Mouse (Mus musculus): Measurements from ENCODE around the gene Pilrb2. TPM values are rescaled to one million over a fixed set of nuclear protein-coding genes. Genes with fewer than 3 reads are reported as not detected.

Pilrb2 gene
- polyA plus RNA-seq, 1 experiment from 2014 or later: 0.19 TPM

DNA sequence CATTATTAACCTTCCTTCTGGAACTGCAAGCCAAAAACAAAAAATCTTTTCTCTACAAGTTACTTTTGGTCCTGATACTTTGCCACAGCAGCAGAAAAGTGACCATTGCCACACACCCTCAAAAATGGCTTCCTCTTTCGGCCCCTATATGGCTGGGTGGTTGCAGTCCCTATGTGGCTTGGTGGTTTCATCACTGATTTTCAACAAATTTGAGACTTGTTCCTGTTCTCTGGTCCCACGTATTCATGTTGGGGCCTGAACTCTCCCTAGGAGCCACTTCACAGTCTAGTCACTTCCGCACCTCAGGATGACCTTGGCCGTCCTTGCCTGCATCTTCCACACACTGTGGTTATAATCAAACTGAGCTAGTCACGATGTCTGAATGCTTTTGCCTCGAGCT lies 42.9 kb downstream of the Pilrb2 start:
- no peak for ATAC-seq (ENCODE audit: low FRiP score, low read depth)
- WGBS: 86% methylated on average over 6 of the region's 6 CpGs

DNA sequence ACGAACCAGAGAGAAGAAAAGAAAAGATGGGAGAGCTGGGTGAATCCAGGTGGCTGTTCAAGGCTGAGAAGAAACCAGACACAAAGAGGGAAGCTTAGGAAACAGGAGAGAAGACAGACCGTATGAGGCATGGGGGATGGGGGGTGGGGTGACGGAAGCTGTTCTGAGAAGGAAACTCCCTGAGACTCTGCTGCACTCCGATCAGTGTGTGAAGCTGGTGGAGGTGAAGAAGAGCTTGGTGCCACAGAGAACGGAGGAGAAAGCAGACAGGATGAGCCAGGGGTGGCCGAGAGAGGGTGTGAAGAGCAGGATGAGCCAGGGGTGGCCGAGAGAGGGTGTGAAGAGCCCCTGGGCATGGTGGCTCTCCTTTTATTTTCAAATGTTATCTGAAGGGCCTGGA lies 45.2 kb downstream of the Pilrb2 start:
- Histone ChIP-seq H3K27me3 (no peaks in the 10 kb centered on the region), H3K36me3 (no peaks in the 10 kb centered on the region), H3K27ac (no peak overlapping the region), H3K4me2 (replicated peaks) (no peak overlapping the region), H3K4me3 (no peak overlapping the region), H3K4me1 (no peaks in the 10 kb centered on the region), H3K9me3 (no peaks in the 10 kb centered on the region), H3K9ac (no peak overlapping the region)
- WGBS: 53% methylated on average over 7 of the region's 7 CpGs
- no peak for ATAC-seq (ENCODE audit: low FRiP score, low read depth)

More for the DNA sequence above, 42.9 kb downstream of the Pilrb2 start:
- Histone ChIP-seq H3K27ac (no peak overlapping the region), H3K9me3 (no peaks in the 10 kb centered on the region), H3K4me2 (replicated peaks) (no peak overlapping the region), H3K9ac (no peak overlapping the region), H3K4me3 (no peak overlapping the region), H3K27me3 (no peaks in the 10 kb centered on the region), H3K4me1 (no peaks in the 10 kb centered on the region), H3K36me3 (no peaks in the 10 kb centered on the region)

DNA sequence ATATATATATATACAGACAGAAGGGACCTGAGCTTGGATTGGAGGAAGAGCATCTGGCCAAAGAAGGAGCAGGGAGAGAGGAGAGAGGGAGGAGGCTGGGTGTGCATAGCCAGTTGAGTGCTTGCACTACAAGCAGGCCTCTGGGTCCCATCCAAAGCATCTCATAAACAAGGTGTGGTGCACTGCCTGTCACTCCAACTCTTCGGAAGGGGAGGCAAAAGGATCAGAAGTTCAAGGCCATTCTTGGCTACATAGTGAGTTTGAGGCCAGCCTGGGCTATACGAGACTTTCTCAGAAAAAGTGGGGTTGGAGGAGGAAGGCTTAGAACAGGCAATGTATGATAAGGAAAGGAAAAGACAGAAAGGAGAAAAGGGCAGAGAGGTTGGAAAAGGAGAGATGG lies 45.6 kb downstream of the Pilrb2 start:
- Histone ChIP-seq H3K27ac (no peak overlapping the region), H3K36me3 (no peaks in the 10 kb centered on the region), H3K9me3 (no peaks in the 10 kb centered on the region), H3K4me2 (replicated peaks) (no peak overlapping the region), H3K4me1 (no peaks in the 10 kb centered on the region), H3K4me3 (no peak overlapping the region), H3K9ac (no peak overlapping the region), H3K27me3 (no peaks in the 10 kb centered on the region)
- WGBS: 83% methylated on average over 2 of the region's 2 CpGs
- ATAC-seq (ENCODE audit: low FRiP score, low read depth): no peak

DNA sequence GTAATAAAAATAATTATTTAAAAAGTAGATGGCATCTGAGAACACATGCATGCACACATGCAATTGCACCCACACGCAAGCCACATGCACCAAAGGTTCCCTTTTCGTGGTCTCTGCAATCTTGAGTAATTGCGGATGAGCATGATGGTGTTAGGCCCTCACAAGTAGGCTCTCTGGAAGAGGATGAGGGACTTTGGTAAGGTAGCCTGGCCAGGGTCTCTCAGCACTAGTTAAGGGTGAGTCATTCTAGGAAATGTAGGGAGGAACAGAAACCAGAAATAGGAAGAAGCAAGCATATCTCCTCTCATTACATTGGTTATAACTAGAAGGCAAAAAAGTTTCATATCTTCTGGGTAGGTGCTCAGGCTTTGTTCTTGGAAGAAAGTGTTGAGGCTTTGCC lies 46.6 kb downstream of the Pilrb2 start:
- no peak overlapping the region for H3K27ac ChIP-seq
- no peak overlapping the region for H3K4me3 ChIP-seq
- no peak for ATAC-seq (ENCODE audit: low FRiP score, low read depth)
- H3K9me3 ChIP-seq: no peaks in the 10 kb centered on the region
- H3K4me2 ChIP-seq (replicated peaks): no peak overlapping the region
- H3K36me3 ChIP-seq: no peaks in the 10 kb centered on the region
- H3K9ac ChIP-seq: no peak overlapping the region
- 92% methylated on average over 3 of the region's 3 CpGs for WGBS
- H3K27me3 ChIP-seq: no peaks in the 10 kb centered on the region
- no peaks in the 10 kb centered on the region for H3K4me1 ChIP-seq

DNA sequence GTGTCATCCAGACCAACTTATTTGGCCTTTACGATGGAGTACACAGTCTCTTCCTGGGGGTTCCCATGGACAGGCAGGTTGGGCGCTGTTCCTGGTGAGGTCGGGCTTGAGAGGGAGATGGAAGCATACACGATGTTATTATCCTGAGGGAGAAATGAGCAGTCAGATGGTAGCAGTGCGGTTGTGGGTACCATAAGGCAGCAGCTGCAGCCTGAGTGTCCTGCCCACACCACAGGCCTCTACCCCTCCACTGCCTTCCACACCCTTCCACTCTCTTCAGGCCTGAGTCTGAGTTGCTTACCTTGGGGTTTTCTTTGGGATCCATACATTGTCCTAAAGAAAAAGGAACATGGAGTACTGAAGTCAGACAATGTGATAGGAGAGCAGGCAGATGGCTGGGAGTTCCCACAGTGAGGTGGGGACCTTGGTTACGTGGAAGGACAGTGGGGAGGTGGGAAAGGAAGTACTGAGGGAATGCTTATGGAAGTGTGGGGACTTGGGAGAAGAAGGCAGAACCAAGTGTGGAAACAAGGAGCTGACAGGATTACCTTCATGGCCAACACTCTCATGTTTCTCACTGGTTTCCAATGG lies 48.1 kb downstream of the Pilrb2 start:
- Histone ChIP-seq H3K4me1 (no peaks in the 10 kb centered on the region), H3K27me3 (no peaks in the 10 kb centered on the region), H3K4me3 (no peak overlapping the region), H3K27ac (no peak overlapping the region), H3K4me2 (replicated peaks) (no peak overlapping the region), H3K36me3 (no peaks in the 10 kb centered on the region), H3K9ac (no peak overlapping the region), H3K9me3 (no peaks in the 10 kb centered on the region)
- no peak for ATAC-seq (ENCODE audit: low FRiP score, low read depth)
- 89% methylated on average over 6 of the region's 6 CpGs for WGBS

DNA sequence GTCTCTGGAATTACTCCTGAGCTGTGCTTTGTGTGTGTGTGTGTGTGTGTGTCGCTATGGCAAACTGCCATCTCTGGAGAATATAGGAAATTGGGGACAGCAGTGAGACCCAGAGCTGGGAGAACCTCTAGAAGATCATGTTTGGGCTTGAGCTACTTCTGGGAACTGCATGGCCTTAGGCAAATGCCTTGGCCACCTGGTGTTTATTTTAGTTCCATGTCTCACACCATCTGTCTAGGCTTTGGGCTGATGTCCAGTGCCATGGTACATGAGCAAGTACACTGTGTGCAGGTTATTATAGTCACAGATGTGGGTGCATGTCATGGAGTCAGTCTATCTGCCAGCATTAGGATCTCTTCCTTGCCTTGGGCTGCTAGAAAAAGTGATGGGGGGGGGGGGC lies 49.0 kb downstream of the Pilrb2 start:
- Histone ChIP-seq H3K27me3 (no peaks in the 10 kb centered on the region), H3K36me3 (no peaks in the 10 kb centered on the region), H3K4me1 (no peaks in the 10 kb centered on the region), H3K4me3 (no peak overlapping the region), H3K27ac (no peak overlapping the region), H3K9ac (no peak overlapping the region), H3K9me3 (no peaks in the 10 kb centered on the region), H3K4me2 (replicated peaks) (no peak overlapping the region)
- no peak for ATAC-seq (ENCODE audit: low FRiP score, low read depth)
- WGBS: 63% methylated on average over 1 of the region's 1 CpGs

DNA sequence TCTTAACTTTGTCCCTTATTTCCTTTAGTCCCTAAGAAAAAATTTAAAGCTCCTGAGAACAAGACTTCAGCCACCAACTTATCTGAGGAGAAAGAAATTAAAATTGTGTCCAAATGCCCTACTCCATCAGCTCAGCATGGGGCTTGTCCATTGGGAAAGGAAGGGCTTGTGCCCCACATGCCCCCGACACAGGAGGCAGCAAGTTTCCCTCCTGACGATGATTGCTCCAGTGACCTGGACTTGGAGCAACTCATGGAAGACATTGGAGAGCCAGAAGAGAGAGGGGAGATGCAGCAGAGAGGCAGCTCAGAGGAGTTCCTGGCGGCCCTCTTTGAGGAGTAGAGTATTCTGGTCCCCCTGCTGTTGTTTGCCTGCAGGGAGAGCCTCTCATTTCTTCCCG lies 49.5 kb downstream of the Pilrb2 start:
- ATAC-seq (ENCODE audit: low FRiP score, low read depth): no peak
- H3K4me1 ChIP-seq: no peaks in the 10 kb centered on the region
- no peak overlapping the region for H3K4me2 ChIP-seq (replicated peaks)
- H3K9me3 ChIP-seq: no peaks in the 10 kb centered on the region
- no peak overlapping the region for H3K4me3 ChIP-seq
- H3K36me3 ChIP-seq: no peaks in the 10 kb centered on the region
- H3K9ac ChIP-seq: no peak overlapping the region
- WGBS: 68% methylated on average over 4 of the region's 4 CpGs
- no peaks in the 10 kb centered on the region for H3K27me3 ChIP-seq
- H3K27ac ChIP-seq: no peak overlapping the region

DNA sequence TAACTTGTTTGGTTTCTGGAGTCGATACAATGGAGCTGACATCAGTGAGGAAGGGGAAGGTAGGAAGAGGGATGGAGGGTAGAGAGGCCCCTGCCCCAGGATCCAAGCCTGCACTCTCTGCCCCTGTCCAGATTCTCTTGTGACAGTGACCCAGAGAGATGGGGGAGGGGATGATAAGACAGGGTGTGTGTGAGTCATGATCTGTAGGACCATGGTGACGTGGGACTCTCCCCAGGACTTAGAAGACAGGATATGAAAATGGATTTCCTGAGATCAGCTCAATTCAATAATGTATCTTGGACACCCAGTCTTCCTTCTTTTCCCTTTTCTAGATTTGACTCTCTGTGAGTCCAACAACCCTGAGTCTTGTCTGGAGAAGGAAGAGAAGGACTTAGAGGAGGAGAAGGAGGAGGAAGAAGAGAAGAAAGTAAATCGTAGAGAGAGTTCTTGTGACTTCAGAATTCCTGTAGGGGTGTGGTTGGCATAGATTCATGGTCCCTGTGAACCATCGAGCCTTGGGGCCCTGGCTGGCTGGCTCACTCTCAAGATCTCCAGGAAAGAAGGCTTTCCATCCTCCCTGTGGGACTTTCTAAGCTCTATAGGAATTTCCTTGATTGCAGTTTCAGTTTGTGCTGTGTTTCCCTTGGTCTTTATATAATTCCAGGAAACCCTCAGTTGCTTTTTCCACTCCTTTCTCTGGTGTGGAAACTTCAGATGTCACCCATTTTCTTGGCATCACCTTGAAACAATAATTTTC lies 54.0 kb downstream of the Pilrb2 start:
- Histone ChIP-seq H3K27me3 (no peaks in the 10 kb centered on the region), H3K4me1 (no peaks in the 10 kb centered on the region), H3K9me3 (no peaks in the 10 kb centered on the region), H3K4me3 (no peak overlapping the region), H3K9ac (no peak overlapping the region), H3K36me3 (no peaks in the 10 kb centered on the region), H3K4me2 (replicated peaks) (no peak overlapping the region), H3K27ac (no peak overlapping the region)
- 71% methylated on average over 4 of the region's 4 CpGs for WGBS
- ATAC-seq (ENCODE audit: low FRiP score, low read depth): no peak

Other genes with a start within 250 kb of the Pilrb2 start
- 0.19 and 0.23 TPM in 2 replicates for gene Fbxo24, start 242.8 kb downstream of the Pilrb2 start, polyA plus RNA-seq (2015; fragmentation: Nextera tagmentation; extraction: Ambion mirVana)
- gene Lrch4, start 242.7 kb downstream of the Pilrb2 start, polyA plus RNA-seq (2015; fragmentation: Nextera tagmentation; extraction: Ambion mirVana): 34.0 and 34.3 TPM in 2 replicates
- 6.1 and 9.6 TPM in 2 replicates for gene Gm20605, start 242.6 kb downstream of the Pilrb2 start, polyA plus RNA-seq (2015; fragmentation: Nextera tagmentation; extraction: Ambion mirVana)
- 7.3 and 8.9 TPM in 2 replicates for gene Sap25, start 230.5 kb downstream of the Pilrb2 start, polyA plus RNA-seq (2015; fragmentation: Nextera tagmentation; extraction: Ambion mirVana)
- 0.18 and 0.26 TPM in 2 replicates for gene Irs3, start 226.1 kb downstream of the Pilrb2 start, polyA plus RNA-seq (2015; fragmentation: Nextera tagmentation; extraction: Ambion mirVana)
- 19.4 and 19.7 TPM in 2 replicates for gene Agfg2, start 187.1 kb downstream of the Pilrb2 start, polyA plus RNA-seq (2015; fragmentation: Nextera tagmentation; extraction: Ambion mirVana)
- 2.9 and 4.0 TPM in 2 replicates for gene Nyap1, start 130.2 kb downstream of the Pilrb2 start, polyA plus RNA-seq (2015; fragmentation: Nextera tagmentation; extraction: Ambion mirVana)
- gene Tsc22d4, start 126.1 kb downstream of the Pilrb2 start, polyA plus RNA-seq (2015; fragmentation: Nextera tagmentation; extraction: Ambion mirVana): 128 and 134 TPM in 2 replicates
- 26.5 and 27.2 TPM in 2 replicates for gene Ppp1r35, start 93.0 kb downstream of the Pilrb2 start, polyA plus RNA-seq (2015; fragmentation: Nextera tagmentation; extraction: Ambion mirVana)
- 11.7 and 11.8 TPM in 2 replicates for gene Mepce, start 84.2 kb downstream of the Pilrb2 start, polyA plus RNA-seq (2015; fragmentation: Nextera tagmentation; extraction: Ambion mirVana)
- gene Zcwpw1, start 84.0 kb downstream of the Pilrb2 start, polyA plus RNA-seq (2015; fragmentation: Nextera tagmentation; extraction: Ambion mirVana): 35.3 and 36.0 TPM in 2 replicates
- gene Pilra, start 35.5 kb downstream of the Pilrb2 start, polyA plus RNA-seq (2015; fragmentation: Nextera tagmentation; extraction: Ambion mirVana): 0.20 and 0.40 TPM in 2 replicates
- gene Pilrb1, start 13.7 kb downstream of the Pilrb2 start, polyA plus RNA-seq (2015; fragmentation: Nextera tagmentation; extraction: Ambion mirVana): 0.41 TPM in 1 of 2 replicates, not detected in the other
- gene Cyp3a13, start 49.8 kb upstream of the Pilrb2 start, polyA plus RNA-seq (2015; fragmentation: Nextera tagmentation; extraction: Ambion mirVana): not detected in 2 replicates
- gene Gjc3, start 91.3 kb upstream of the Pilrb2 start, polyA plus RNA-seq (2015; fragmentation: Nextera tagmentation; extraction: Ambion mirVana): 0.48 and 0.80 TPM in 2 replicates
- gene Azgp1, start 109.7 kb upstream of the Pilrb2 start, polyA plus RNA-seq (2015; fragmentation: Nextera tagmentation; extraction: Ambion mirVana): not detected in 2 replicates
- gene Smok3a, start 149.4 kb upstream of the Pilrb2 start, polyA plus RNA-seq (2015; fragmentation: Nextera tagmentation; extraction: Ambion mirVana): not detected in 2 replicates
- not detected in 2 replicates for gene Smok3b, start 149.6 kb upstream of the Pilrb2 start, polyA plus RNA-seq (2015; fragmentation: Nextera tagmentation; extraction: Ambion mirVana)
- not detected in 2 replicates for gene Smok3c, start 181.4 kb upstream of the Pilrb2 start, polyA plus RNA-seq (2015; fragmentation: Nextera tagmentation; extraction: Ambion mirVana)
- 20.1 and 22.4 TPM in 2 replicates for gene Zkscan1, start 213.3 kb upstream of the Pilrb2 start, polyA plus RNA-seq (2015; fragmentation: Nextera tagmentation; extraction: Ambion mirVana)
- gene Zscan21, start 245.1 kb upstream of the Pilrb2 start, polyA plus RNA-seq (2015; fragmentation: Nextera tagmentation; extraction: Ambion mirVana): 76.5 and 77.3 TPM in 2 replicates

All from limb, embryonic 13.5 days (tissue).